In the genomic region with DNA sequence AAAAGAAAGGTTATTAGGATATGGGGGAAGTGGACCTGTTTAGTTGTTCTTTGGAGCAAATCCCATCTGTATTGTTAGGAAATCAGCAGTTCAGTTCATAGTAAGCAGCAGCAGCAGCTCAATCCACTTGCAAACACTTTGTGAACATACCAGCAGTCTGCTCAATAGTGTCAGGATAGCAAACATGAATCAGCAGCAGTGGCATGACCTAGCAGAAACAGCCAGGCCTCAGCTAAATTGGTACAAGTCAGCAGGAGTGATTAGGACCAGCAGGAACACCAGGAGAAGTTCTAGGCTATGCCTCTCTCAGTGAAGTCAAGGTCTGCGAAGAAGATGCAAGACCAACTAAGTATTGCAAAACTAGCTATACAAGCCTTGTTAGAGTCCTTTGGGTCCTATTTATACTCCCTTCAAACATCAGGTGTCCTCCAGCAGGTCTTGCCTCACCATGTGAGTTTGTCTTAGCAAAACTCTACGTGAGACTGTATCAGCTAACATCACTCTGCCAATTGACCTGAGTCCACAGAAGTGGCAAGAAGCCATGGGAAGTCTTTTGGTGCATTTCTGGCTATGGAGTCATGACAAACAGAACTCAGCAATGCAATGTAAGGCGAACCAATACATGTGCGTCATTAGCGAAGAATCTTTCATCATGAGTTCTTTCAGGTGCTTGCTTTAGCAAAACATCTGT, we compare ENCODE assay signal across 15 mouse cellular contexts. TPM values are rescaled to one million over a fixed set of nuclear protein-coding genes. Genes with fewer than 3 reads are reported as not detected.
DNase-seq lines count a peak whose midpoint lies in the region; ATAC-seq lines count a peak whose summit lies in the region.
"Had no signal": no experiment of that assay in that cellular context is flagged by ENCODE, and none has a peak within 500 bp of the region (broad histone marks: within the 10 kb centered on the region; RNA-seq: fewer than 3 reads in every experiment).

TSS of gene Kbtbd12 (minus strand) at position 340 of the 691 bp plus-strand sequence.

- peaks cover 14% of the 10 kb centered on the region for H3K4me1 ChIP-seq in midbrain, embryonic 14.5 days (ENCODE audit: control insufficient read depth, insufficient read depth, low read length)
- peaks cover 18% of the 10 kb centered on the region for H3K4me1 ChIP-seq in midbrain, embryonic 13.5 days (replicated peaks)

- H3K27ac ChIP-seq in midbrain, embryonic 14.5 days (replicated peaks; ENCODE audit: low read depth, low read length): 0 out of 2 replicates have a peak within 1 kb of the TSS, but pooled peaks have one; percentile 38
- no peak within 1 kb of the TSS for H3K27ac ChIP-seq in midbrain, embryonic 13.5 days
- H3K27ac ChIP-seq: embryonic facial prominence, embryonic 13.5 days; intestine, embryonic 15.5 days; limb, embryonic 13.5 days had no signal

- intact Hi-C loops in heart, postnatal 10 days (cut with DNase I): no loop called here

- no peaks in the 10 kb centered on the region for H3K27me3 ChIP-seq in midbrain, embryonic 14.5 days (ENCODE audit: control insufficient read depth, insufficient read depth, low read length)
- H3K27me3 ChIP-seq in midbrain, embryonic 13.5 days: no peaks in the 10 kb centered on the region
- H3K27me3 ChIP-seq: embryonic facial prominence, embryonic 13.5 days; intestine, embryonic 15.5 days; limb, embryonic 13.5 days; Patski had no signal

- 96% methylated on average over 5 of the region's 5 CpGs for WGBS in midbrain, embryonic 14.5 days
- WGBS in midbrain, embryonic 13.5 days: 98% methylated on average over 5 of the region's 5 CpGs

- peaks cover 7% of the 10 kb centered on the region for H3K9me3 ChIP-seq in midbrain, embryonic 14.5 days (ENCODE audit: control insufficient read depth, low read length)
- H3K9me3 ChIP-seq in midbrain, embryonic 13.5 days: peaks cover 4% of the 10 kb centered on the region; the same call in 1 of the 2 replicates
- H3K9me3 ChIP-seq: intestine, embryonic 15.5 days had no signal

- H3K9ac ChIP-seq in midbrain, embryonic 14.5 days (replicated peaks; ENCODE audit: low read length): no peak within 1 kb of the TSS
- no peak within 1 kb of the TSS for H3K9ac ChIP-seq in midbrain, embryonic 13.5 days (replicated peaks)
- H3K9ac ChIP-seq: embryonic facial prominence, embryonic 13.5 days; intestine, embryonic 15.5 days; limb, embryonic 13.5 days had no signal

- no peaks in the 10 kb centered on the region for H3K36me3 ChIP-seq in midbrain, embryonic 14.5 days (ENCODE audit: control insufficient read depth, insufficient read depth, low read length)
- H3K36me3 ChIP-seq in midbrain, embryonic 13.5 days: no peaks in the 10 kb centered on the region
- H3K36me3 ChIP-seq: embryonic facial prominence, embryonic 13.5 days; intestine, embryonic 15.5 days; limb, embryonic 13.5 days had no signal

- H3K4me2 ChIP-seq in midbrain, embryonic 14.5 days (ENCODE audit: low read length): no peak within 1 kb of the TSS
- H3K4me2 ChIP-seq in midbrain, embryonic 13.5 days (replicated peaks): no peak within 1 kb of the TSS
- H3K4me2 ChIP-seq: embryonic facial prominence, embryonic 13.5 days; intestine, embryonic 15.5 days; limb, embryonic 13.5 days had no signal

- DNase-seq in midbrain, embryonic 14.5 days: no peak
- DNase-seq in gastrocnemius, postnatal 10 days: no peak
- DNase-seq in heart, postnatal 10 days: no peak
- DNase-seq in spleen, postnatal 10 days (ENCODE audit: low spot score in 2 of 2): peak; percentile 51 to 65
- no peak for DNase-seq in right cerebral cortex, postnatal 10 days (ENCODE audit: low spot score in 2 of 2)
- no peak for DNase-seq in kidney, adult 9 months
- no peak for DNase-seq in adrenal gland, postnatal 4 days (ENCODE audit: low spot score in 2 of 2)
- DNase-seq: adrenal gland, postnatal 14 days; cerebellum, adult 9-10 months; thymus, postnatal 4 days had no signal

- no peak for ATAC-seq in midbrain, embryonic 14.5 days (ENCODE audit: low FRiP score, low TSS enrichment)
- ATAC-seq in midbrain, embryonic 13.5 days: no peak
- ATAC-seq: intestine, embryonic 15.5 days; Patski had no signal

- H3K4me3 ChIP-seq in midbrain, embryonic 14.5 days (replicated peaks; ENCODE audit: low read depth, low read length): no peak within 1 kb of the TSS
- H3K4me3 ChIP-seq in midbrain, embryonic 13.5 days (replicated peaks): no peak within 1 kb of the TSS
- H3K4me3 ChIP-seq: embryonic facial prominence, embryonic 13.5 days; intestine, embryonic 15.5 days; limb, embryonic 13.5 days had no signal

RNA-seq across cellular contexts. Expression of gene Kbtbd12, which starts in this region (rescaled TPM):
- 0.33 and 0.78 TPM in 2 replicates for polyA plus RNA-seq in midbrain, embryonic 14.5 days (2014; fragmentation: Nextera tagmentation; extraction: Ambion mirVana)
- polyA plus RNA-seq in midbrain, embryonic 13.5 days (2015; fragmentation: Nextera tagmentation; extraction: Ambion mirVana): not detected in 2 replicates
- 10 to 100 TPM; 41.8 to 45.9 TPM for total RNA-seq in gastrocnemius, postnatal 10 days (2021)
- total RNA-seq in heart, postnatal 10 days (2021): 10 to 100 TPM; 23.6 to 28.8 TPM
- total RNA-seq in adrenal gland, postnatal 4 days (2021): 1 to 10 TPM in 1 of 2 experiments, under 1 TPM in 1; 0.45 to 1.3 TPM

Comparison
In these comparisons a context has a peak if more than half of its experiments do, and no peak if none do; other contexts are left out.
1. RNA of gene Kbtbd12 (total RNA-seq): 41.8 to 45.9 TPM in gastrocnemius, postnatal 10 days and 23.6 to 28.8 TPM in heart, postnatal 10 days; 0.45 to 1.3 TPM in adrenal gland, postnatal 4 days; every median in the first group is over 10 times any median in the second.
2. DNase-seq: peak in spleen, postnatal 10 days (2 of 2); none in midbrain, embryonic 14.5 days (single experiment), gastrocnemius, postnatal 10 days (single experiment), heart, postnatal 10 days (0 of 2), right cerebral cortex, postnatal 10 days (0 of 2), kidney, adult 9 months (single experiment) and adrenal gland, postnatal 4 days (0 of 2).